In genomic region chr6:135136439-135137161, GRCm38 (mm10) we compare ENCODE assay signal across 9 mouse cellular contexts. TPM values are rescaled to one million over a fixed set of nuclear protein-coding genes. Genes with fewer than 3 reads are reported as not detected.
DNase-seq lines count a peak whose midpoint lies in the region; ATAC-seq and TF ChIP-seq lines count a peak whose summit lies in the region.
"Had no signal": no experiment of that assay in that cellular context is flagged by ENCODE, and none has a peak within 500 bp of the region (broad histone marks: within the 10 kb centered on the region; RNA-seq: fewer than 3 reads in every experiment).

No protein-coding gene starts in this region.

- H3K27me3 ChIP-seq in liver, embryonic 12.5 days (replicated peaks): no peaks in the 10 kb centered on the region
- H3K27me3 ChIP-seq in liver, postnatal 0 days (ENCODE audit: insufficient read depth, low read length): no peaks in the 10 kb centered on the region

- H3K4me2 ChIP-seq in liver, embryonic 12.5 days: no peak overlapping the region
- no peak overlapping the region for H3K4me2 ChIP-seq in liver, postnatal 0 days (ENCODE audit: low read depth, low read length)

- peak; percentile 50; the same call in 1 of the 2 replicates for ATAC-seq in liver, embryonic 12.5 days
- ATAC-seq in liver, postnatal 0 days: no peak

- DNase-seq in liver, postnatal 0 days: no peak
- DNase-seq in embryo, embryonic 11 days: peak; percentile 62
- DNase-seq in gastrocnemius, postnatal 25 days: peak; percentile 56
- DNase-seq in mesoderm, embryonic 11.5 days (ENCODE audit: low read depth, low spot score): peak; percentile 61
- DNase-seq in cerebellum, adult 8-10 months: no peak
- no peak for DNase-seq in thymus, postnatal 36 days

- 53% methylated on average over 11 of the region's 11 CpGs for WGBS in liver, embryonic 12.5 days (ENCODE audit: insufficient replicate concordance)
- WGBS in liver, postnatal 0 days (ENCODE audit: insufficient replicate concordance): 60% methylated on average over 11 of the region's 11 CpGs

- TF ChIP-seq EP300 in liver, postnatal 0 days (IDR thresholded peaks at IDR 0.05; ENCODE audit: low read depth): no peak

- H3K4me3 ChIP-seq in liver, embryonic 12.5 days: no peak overlapping the region
- H3K4me3 ChIP-seq in liver, postnatal 0 days (ENCODE audit: low read depth, low read length): no peak overlapping the region
- H3K4me3 ChIP-seq: megakaryocyte, embryonic 14.5 days had no signal

- peaks cover 88% of the 10 kb centered on the region for H3K36me3 ChIP-seq in liver, embryonic 12.5 days
- peaks cover 53% of the 10 kb centered on the region for H3K36me3 ChIP-seq in liver, postnatal 0 days (replicated peaks; ENCODE audit: insufficient read depth, low read length)

- TF ChIP-seq CTCF in liver, postnatal 0 days (IDR thresholded peaks at IDR 0.05; ENCODE audit: low read depth): no peak

- no peaks in the 10 kb centered on the region for H3K9me3 ChIP-seq in liver, embryonic 12.5 days (replicated peaks)
- H3K9me3 ChIP-seq in liver, postnatal 0 days (ENCODE audit: low read length): no peaks in the 10 kb centered on the region
- H3K9me3 ChIP-seq: megakaryocyte, embryonic 14.5 days had no signal

- H3K4me1 ChIP-seq in liver, embryonic 12.5 days: no peaks in the 10 kb centered on the region
- H3K4me1 ChIP-seq in liver, postnatal 0 days (ENCODE audit: insufficient read depth): no peaks in the 10 kb centered on the region

- no peak overlapping the region for H3K27ac ChIP-seq in liver, embryonic 12.5 days
- H3K27ac ChIP-seq in liver, postnatal 0 days (ENCODE audit: low read depth): no peak overlapping the region

- H3K9ac ChIP-seq in liver, embryonic 12.5 days: no peak overlapping the region
- no peak overlapping the region for H3K9ac ChIP-seq in liver, postnatal 0 days (replicated peaks)

RNA-seq across cellular contexts. Expression of gene Gprc5d, which starts 18.5 kb away (rescaled TPM):
- polyA plus RNA-seq in liver, embryonic 12.5 days (2016; fragmentation: Nextera tagmentation; extraction: Ambion mirVana): 0.10 TPM in 1 of 2 replicates, not detected in the other
- 0.11 and 0.13 TPM in 2 replicates for polyA plus RNA-seq in liver, postnatal 0 days (2015; fragmentation: Nextera tagmentation; extraction: Ambion mirVana)
- total RNA-seq in gastrocnemius, postnatal 25 days (2021): not detected
- total RNA-seq: common myeloid progenitor, adult 5-6 weeks had no signal

Comparison
In these comparisons a context has a peak if more than half of its experiments do, and no peak if none do; other contexts are left out.
1. DNase-seq: peak in embryo, embryonic 11 days (single experiment), gastrocnemius, postnatal 25 days (single experiment) and mesoderm, embryonic 11.5 days (single experiment); none in liver, postnatal 0 days (single experiment), cerebellum, adult 8-10 months (single experiment) and thymus, postnatal 36 days (0 of 2).